In the genomic region with DNA sequence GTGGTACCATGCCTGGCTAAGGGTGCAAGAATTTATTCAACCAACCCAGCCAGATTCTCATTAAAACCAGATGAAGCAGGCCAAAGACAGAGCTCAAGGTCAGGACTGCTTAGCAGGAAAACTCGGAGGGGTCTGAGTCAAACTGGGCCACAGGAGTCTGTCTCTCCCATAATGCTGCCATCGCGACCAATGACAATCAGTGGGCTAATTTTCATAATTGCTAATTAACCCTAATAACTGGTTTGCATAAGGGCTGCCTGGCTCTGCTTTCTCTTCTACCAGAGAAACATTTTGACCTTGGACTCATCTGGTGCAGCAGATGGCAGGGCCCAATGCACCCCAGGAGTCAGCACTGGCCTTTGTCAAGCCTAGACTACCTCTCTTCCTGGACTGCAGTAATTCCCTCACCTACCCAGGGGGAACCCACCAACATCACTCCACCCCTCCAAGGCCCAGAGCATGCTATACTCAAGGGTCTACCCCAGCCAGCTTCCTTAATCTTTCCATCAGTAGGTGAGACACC, we compare ENCODE assay signal across 18 mouse cellular contexts.
DNase-seq lines count a peak whose midpoint lies in the region; ATAC-seq lines count a peak whose summit lies in the region.
"Had no signal": no experiment of that assay in that cellular context is flagged by ENCODE, and none has a peak within 500 bp of the region (broad histone marks: within the 10 kb centered on the region; RNA-seq: fewer than 3 reads in every experiment).

No protein-coding gene starts in this region.

- H3K27ac ChIP-seq in heart, embryonic 10.5 days: peak overlapping the region; percentile 29; the same call in 1 of the 2 replicates
- no peak overlapping the region for H3K27ac ChIP-seq in heart, embryonic 11.5 days (ENCODE audit: low read depth, low read length)
- H3K27ac ChIP-seq: limb, embryonic 13.5 days; liver, embryonic 15.5 days; stomach, embryonic 15.5 days had no signal

- intact Hi-C loops in left cerebral cortex, postnatal 4 days (cut with DNase I): no loop called here

- H3K9me3 ChIP-seq in heart, embryonic 10.5 days: no peaks in the 10 kb centered on the region
- no peaks in the 10 kb centered on the region; the same call in 1 of the 2 replicates for H3K9me3 ChIP-seq in heart, embryonic 11.5 days (replicated peaks; ENCODE audit: control insufficient read depth, low read length)
- H3K9me3 ChIP-seq: limb, embryonic 13.5 days; liver, embryonic 15.5 days; stomach, embryonic 15.5 days had no signal

- no peak for DNase-seq in heart, embryonic 10.5 days (ENCODE audit: low spot score)
- DNase-seq in left cerebral cortex, postnatal 4 days: peak; percentile 48
- no peak for DNase-seq in left cerebral cortex, adult 8-10 months (ENCODE audit: low spot score in 2 of 2)
- DNase-seq in cerebellum, postnatal 10 days: peak; percentile 46 to 70
- DNase-seq in retina, postnatal 1 day: peak; percentile 87
- DNase-seq in B cell, adult 2 months: no peak
- DNase-seq: adrenal gland, adult 8-10 months; heart, adult 11 months; lung, postnatal 10 days; spleen, adult 18-20 months; thymus, postnatal 14 days had no signal

- H3K4me3 ChIP-seq in heart, embryonic 10.5 days: no peak overlapping the region
- no peak overlapping the region for H3K4me3 ChIP-seq in heart, embryonic 11.5 days (ENCODE audit: low read depth, low read length)
- H3K4me3 ChIP-seq: limb, embryonic 13.5 days; liver, embryonic 15.5 days; megakaryocyte, embryonic 14.5 days; myocyte; stomach, embryonic 15.5 days had no signal

- no peak for ATAC-seq in heart, embryonic 11.5 days (replicated peaks; ENCODE audit: insufficient number of reproducible peaks, low FRiP score, low TSS enrichment)
- ATAC-seq: forebrain, embryonic 14.5 days had no signal

- WGBS in heart, embryonic 10.5 days: 78% methylated on average over 3 of the region's 3 CpGs
- 73% methylated on average over 3 of the region's 3 CpGs for WGBS in heart, embryonic 11.5 days (ENCODE audit: insufficient replicate concordance)

- no peaks in the 10 kb centered on the region for H3K36me3 ChIP-seq in heart, embryonic 10.5 days
- no peaks in the 10 kb centered on the region for H3K36me3 ChIP-seq in heart, embryonic 11.5 days (ENCODE audit: control insufficient read depth, insufficient read depth, low read length)
- H3K36me3 ChIP-seq: limb, embryonic 13.5 days; liver, embryonic 15.5 days; stomach, embryonic 15.5 days had no signal

- no peak overlapping the region for H3K4me2 ChIP-seq in heart, embryonic 11.5 days
- H3K4me2 ChIP-seq: limb, embryonic 13.5 days; liver, embryonic 15.5 days; stomach, embryonic 15.5 days had no signal

- peaks cover 25% of the 10 kb centered on the region for H3K4me1 ChIP-seq in heart, embryonic 10.5 days
- H3K4me1 ChIP-seq in heart, embryonic 11.5 days (ENCODE audit: control insufficient read depth, insufficient read depth, low read length): peaks cover 3% of the 10 kb centered on the region; the same call in 1 of the 2 replicates
- H3K4me1 ChIP-seq: liver, embryonic 15.5 days; megakaryocyte, embryonic 14.5 days; stomach, embryonic 15.5 days had no signal

- H3K9ac ChIP-seq in heart, embryonic 11.5 days (ENCODE audit: low read depth, low read length): no peak overlapping the region
- H3K9ac ChIP-seq: limb, embryonic 13.5 days; liver, embryonic 15.5 days; stomach, embryonic 15.5 days had no signal

- peaks cover 14% of the 10 kb centered on the region for H3K27me3 ChIP-seq in heart, embryonic 10.5 days (ENCODE audit: insufficient read depth, poor library complexity, severe bottlenecking)
- H3K27me3 ChIP-seq in heart, embryonic 11.5 days (ENCODE audit: control insufficient read depth, insufficient read depth, low read length): peaks cover 5% of the 10 kb centered on the region; the same call in 1 of the 2 replicates
- H3K27me3 ChIP-seq: stomach, embryonic 15.5 days had no signal

Comparison
In these comparisons a context has a peak if more than half of its experiments do, and no peak if none do; other contexts are left out.
1. DNase-seq: peak in left cerebral cortex, postnatal 4 days (single experiment), cerebellum, postnatal 10 days (2 of 2) and retina, postnatal 1 day (single experiment); none in heart, embryonic 10.5 days (single experiment), left cerebral cortex, adult 8-10 months (0 of 2) and B cell, adult 2 months (0 of 2).